Mouse (Mus musculus): ENCODE measurements around the gene Gm3573. TPM values are rescaled to one million over a fixed set of nuclear protein-coding genes. Genes with fewer than 3 reads are reported as not detected.

The Gm3573 gene
- not detected in 2 replicates for polyA plus RNA-seq (2015; fragmentation: Nextera tagmentation; extraction: Ambion mirVana)

DNA sequence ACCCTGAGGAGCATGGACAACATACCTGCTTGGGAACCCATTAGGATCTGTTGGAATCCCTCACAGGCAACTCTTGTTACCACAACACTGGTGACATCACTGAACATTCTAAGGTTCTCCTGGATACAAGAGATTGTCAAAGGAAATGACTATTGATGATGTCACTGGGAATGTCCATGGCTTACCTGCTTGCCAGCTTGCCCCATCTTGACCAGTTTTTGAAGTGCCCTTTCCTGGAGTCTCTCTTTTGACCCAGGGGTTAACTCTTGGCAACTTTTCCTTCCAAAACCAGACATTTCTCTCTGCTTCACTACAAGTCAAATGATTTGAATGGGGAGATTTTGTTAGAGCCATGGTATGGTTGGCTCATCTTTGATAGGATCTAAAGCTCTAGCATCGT lies at the start of gene Gm3573:
Gene Gm3573 (minus strand): TSS at position 101 of the 400 bp plus-strand sequence.

GRCm38 (mm10) chr14:42162522-42162921 lies 28.1 kb downstream of the Gm3573 start, which contains the start of gene Gm17027:
TSS of gene Gm17027 (minus strand) at chr14:42162622.

Other genes with a start within 250 kb of the Gm3573 start
- gene 1700024B05Rik, start 246.8 kb downstream of the Gm3573 start, polyA plus RNA-seq (2015; fragmentation: Nextera tagmentation; extraction: Ambion mirVana), result not detected in 2 replicates
- gene Gm6401, start 222.9 kb downstream of the Gm3573 start, polyA plus RNA-seq (2015; fragmentation: Nextera tagmentation; extraction: Ambion mirVana), result not detected in 2 replicates
- not detected in 2 replicates for gene Gm3543, start 207.5 kb downstream of the Gm3573 start, polyA plus RNA-seq (2015; fragmentation: Nextera tagmentation; extraction: Ambion mirVana)
- gene Gm7951, start 73.4 kb downstream of the Gm3573 start, polyA plus RNA-seq (2015; fragmentation: Nextera tagmentation; extraction: Ambion mirVana), result not detected in 2 replicates
- not detected in 2 replicates for gene Gm17027, start 28.2 kb downstream of the Gm3573 start, polyA plus RNA-seq (2015; fragmentation: Nextera tagmentation; extraction: Ambion mirVana)
- not detected in 2 replicates for gene Gm17026, start 69.3 kb upstream of the Gm3573 start, polyA plus RNA-seq (2015; fragmentation: Nextera tagmentation; extraction: Ambion mirVana)
- not detected in 2 replicates for gene Gm9611, start 106.6 kb upstream of the Gm3573 start, polyA plus RNA-seq (2015; fragmentation: Nextera tagmentation; extraction: Ambion mirVana)
- not detected in 2 replicates for gene Gm7995, start 119.4 kb upstream of the Gm3573 start, polyA plus RNA-seq (2015; fragmentation: Nextera tagmentation; extraction: Ambion mirVana)
- not detected in 2 replicates for gene Gm8005, start 248.9 kb upstream of the Gm3573 start, polyA plus RNA-seq (2015; fragmentation: Nextera tagmentation; extraction: Ambion mirVana)

All from spleen, postnatal 0 days (tissue).